In the genomic region with DNA sequence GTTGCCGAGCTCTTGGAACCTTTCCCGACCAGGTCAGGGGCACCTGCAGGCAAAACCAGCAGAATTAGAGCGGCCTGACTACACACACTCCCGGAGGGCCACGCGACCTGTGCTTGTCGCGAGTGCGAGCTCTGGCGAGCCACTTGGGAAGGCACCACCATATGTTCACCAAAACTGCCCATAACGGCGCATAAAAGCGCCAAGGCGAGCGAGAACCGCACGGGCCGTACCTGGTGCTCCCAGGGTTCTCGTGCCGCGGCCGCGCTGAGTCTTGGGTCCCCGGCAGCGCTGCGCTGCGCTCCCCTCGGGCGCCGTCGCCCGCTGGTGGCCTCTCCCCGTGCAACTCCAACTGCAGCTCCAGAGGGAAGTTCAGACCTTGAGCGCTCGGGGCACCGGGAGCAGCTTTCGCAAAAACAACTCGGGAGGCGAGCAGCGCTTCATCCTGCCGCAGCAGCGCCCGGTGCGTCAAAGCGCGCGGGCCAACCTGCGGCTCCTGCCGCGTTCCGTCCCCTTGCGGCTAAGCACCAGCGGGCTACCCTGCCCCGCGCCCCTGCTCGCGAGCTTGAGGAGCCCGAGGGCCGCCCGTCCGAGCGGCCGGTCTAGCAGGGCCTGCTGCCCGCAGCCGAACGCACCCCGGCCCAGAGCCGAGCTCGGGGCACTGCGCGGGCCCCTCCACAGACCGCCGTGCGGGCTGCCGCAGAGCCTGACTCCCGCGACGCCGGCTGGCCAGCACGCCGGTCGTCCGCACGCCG, we compare ENCODE assay signal across 8 mouse cellular contexts. TPM values are rescaled to one million over a fixed set of nuclear protein-coding genes. Genes with fewer than 3 reads are reported as not detected.
DNase-seq lines count a peak whose midpoint lies in the region; ATAC-seq and TF ChIP-seq lines count a peak whose summit lies in the region.

No protein-coding gene starts in this region.

- TF ChIP-seq CTCF in gastrocnemius, adult 2 months (IDR thresholded peaks at IDR 0.05): peak; percentile 34; the same call in 1 of the 2 replicates
- no peak for TF ChIP-seq CTCF in bone marrow macrophage, adult 2 months (IDR thresholded peaks at IDR 0.05; ENCODE audit: low read depth, low read length)

- H3K27ac ChIP-seq in gastrocnemius, adult 2 months: peak overlapping the region; percentile 98
- peak overlapping the region; percentile 63 for H3K27ac ChIP-seq in bone marrow macrophage, adult 2 months (ENCODE audit: insufficient read depth, low read depth, low read length)
- peak overlapping the region; percentile 83 for H3K27ac ChIP-seq in hindbrain, embryonic 12.5 days
- peak overlapping the region; percentile 83 for H3K27ac ChIP-seq in limb, embryonic 10.5 days

- H3K9me3 ChIP-seq in erythroblast, embryonic 14.5 days (ENCODE audit: control insufficient read depth, low read length): no peaks in the 10 kb centered on the region
- H3K9me3 ChIP-seq in hindbrain, embryonic 12.5 days (replicated peaks): no peaks in the 10 kb centered on the region
- no peaks in the 10 kb centered on the region for H3K9me3 ChIP-seq in limb, embryonic 10.5 days (replicated peaks)

- H3K9ac ChIP-seq in hindbrain, embryonic 12.5 days: peak overlapping the region; percentile 86

- H3K27me3 ChIP-seq in erythroblast, embryonic 14.5 days (ENCODE audit: control insufficient read depth): peaks cover 21% of the 10 kb centered on the region
- H3K27me3 ChIP-seq in hindbrain, embryonic 12.5 days: peaks cover 19% of the 10 kb centered on the region
- peaks cover 49% of the 10 kb centered on the region for H3K27me3 ChIP-seq in limb, embryonic 10.5 days (ENCODE audit: low read depth, poor library complexity, severe bottlenecking)

- under 1% methylated on average over 85 of the region's 85 CpGs for WGBS in hindbrain, embryonic 12.5 days
- under 1% methylated on average over 85 of the region's 85 CpGs for WGBS in limb, embryonic 10.5 days

- peaks cover 45% of the 10 kb centered on the region for H3K4me1 ChIP-seq in bone marrow macrophage, adult 2 months (ENCODE audit: control insufficient read depth, insufficient read depth, low read length)
- H3K4me1 ChIP-seq in erythroblast, embryonic 14.5 days (ENCODE audit: control insufficient read depth): peaks cover 49% of the 10 kb centered on the region
- peaks cover 32% of the 10 kb centered on the region for H3K4me1 ChIP-seq in hindbrain, embryonic 12.5 days
- peaks cover 27% of the 10 kb centered on the region for H3K4me1 ChIP-seq in limb, embryonic 10.5 days

- peak; percentile 82 for ATAC-seq in hindbrain, embryonic 12.5 days (ENCODE audit: low FRiP score)

- no peak for TF ChIP-seq POLR2A in bone marrow macrophage, adult 2 months (IDR thresholded peaks at IDR 0.05; ENCODE audit: borderline replicate concordance, low read depth, low read length)

- H3K36me3 ChIP-seq in erythroblast, embryonic 14.5 days (ENCODE audit: control insufficient read depth): peaks cover 5% of the 10 kb centered on the region; the same call in 1 of the 2 replicates
- H3K36me3 ChIP-seq in hindbrain, embryonic 12.5 days: no peaks in the 10 kb centered on the region
- H3K36me3 ChIP-seq in limb, embryonic 10.5 days: no peaks in the 10 kb centered on the region

- peak overlapping the region; percentile 96 for H3K4me3 ChIP-seq in gastrocnemius, adult 2 months
- H3K4me3 ChIP-seq in bone marrow macrophage, adult 2 months (ENCODE audit: insufficient read depth, low read length): peak overlapping the region; percentile 81
- peak overlapping the region; percentile 80 for H3K4me3 ChIP-seq in erythroblast, embryonic 14.5 days (replicated peaks)
- peak overlapping the region; percentile 85 for H3K4me3 ChIP-seq in hindbrain, embryonic 12.5 days
- H3K4me3 ChIP-seq in limb, embryonic 10.5 days: peak overlapping the region; percentile 80

- peak; percentile 81 for DNase-seq in gastrocnemius, adult 2 months
- no peak for DNase-seq in gastrocnemius, postnatal 25 days
- no peak for DNase-seq in limb, embryonic 10.5 days (ENCODE audit: low spot score)
- peak; percentile 53 for DNase-seq in mesoderm, embryonic 11.5 days (ENCODE audit: low read depth, low spot score)
- DNase-seq in spleen, postnatal 4 days (ENCODE audit: low spot score in 2 of 2): peak; percentile 34 to 83

- intact Hi-C loops in gastrocnemius, adult 2 months (cut with DNase I): loop anchor here (2.0 to 5.0 kb wide), 3 partner anchors 55 to 123 kb away; partner anchors contain the start of gene Srl

- peak overlapping the region; percentile 90 for H3K4me2 ChIP-seq in hindbrain, embryonic 12.5 days (replicated peaks)

RNA-seq across cellular contexts. Expression of gene Adcy9, which starts 0.6 kb away (rescaled TPM):
- total RNA-seq in gastrocnemius, adult 2 months (2021): 10 to 100 TPM; 33.2 to 52.2 TPM
- total RNA-seq in gastrocnemius, postnatal 25 days (2021): 10 to 100 TPM; 27.0 to 28.2 TPM
- 8.2 and 10.5 TPM in 2 replicates for polyA plus RNA-seq in bone marrow macrophage, adult 2 months (2012; ENCODE audit: insufficient read depth, insufficient read length, missing spikeins)
- polyA plus RNA-seq in erythroblast, embryonic 14.5 days (2012): 0.02 TPM in 1 of 2 replicates, not detected in the other
- 2.8 and 3.5 TPM in 2 replicates for polyA plus RNA-seq in hindbrain, embryonic 12.5 days (2016; fragmentation: Nextera tagmentation; extraction: Ambion mirVana)
- 0.26 and 0.41 TPM in 2 replicates for polyA plus RNA-seq in limb, embryonic 10.5 days (2016; fragmentation: Nextera tagmentation; extraction: Ambion mirVana)

Comparison
In these comparisons a context has a peak if more than half of its experiments do, and no peak if none do; other contexts are left out.
1. DNase-seq: peak in gastrocnemius, adult 2 months (single experiment), mesoderm, embryonic 11.5 days (single experiment) and spleen, postnatal 4 days (2 of 2); none in gastrocnemius, postnatal 25 days (single experiment) and limb, embryonic 10.5 days (single experiment).
2. Peak in every context shown above with its lines, with median percentiles within 50 percentile points of each other: H3K27ac ChIP-seq and H3K4me3 ChIP-seq.